Mouse (Mus musculus): Measurements from ENCODE around the gene Nfe2l1. TPM values are rescaled to one million over a fixed set of nuclear protein-coding genes. Genes with fewer than 3 reads are reported as not detected.

Gene Nfe2l1
- 222 TPM for polyA plus RNA-seq (2015; fragmentation: Illumina TruSeq; extraction: RNeasy Lipid Tissue Mini Kit (QIAGEN cat#74804); ENCODE audit: low read depth, low replicate concordance)

GRCm38 (mm10) chr11:96829813-96830538, at the start of gene Nfe2l1:
Nfe2l1 (minus strand) TSS chr11:96829968.

GRCm38 (mm10) chr11:96849681-96850467, 20.1 kb upstream of the Nfe2l1 start, which contains the start of gene Copz2:
Copz2 (plus strand) TSS chr11:96849870.

GRCm38 (mm10) chr11:96788871-96789795, 40.6 kb downstream of the Nfe2l1 start, which contains the start of gene Cbx1:
Cbx1 (plus strand) TSS chr11:96789127.

GRCm38 (mm10) chr11:96776968-96777962, 52.5 kb downstream of the Nfe2l1 start, which contains the start of gene Snx11:
Snx11 (minus strand) TSS chr11:96777559.

Other genes with a start within 250 kb of the Nfe2l1 start
- gene Snx11, start 52.4 kb downstream of the Nfe2l1 start, polyA plus RNA-seq (2015; fragmentation: Illumina TruSeq; extraction: RNeasy Lipid Tissue Mini Kit (QIAGEN cat#74804); ENCODE audit: low read depth, low replicate concordance) = 36.9 TPM
- gene Cbx1, start 40.8 kb downstream of the Nfe2l1 start, polyA plus RNA-seq (2015; fragmentation: Illumina TruSeq; extraction: RNeasy Lipid Tissue Mini Kit (QIAGEN cat#74804); ENCODE audit: low read depth, low replicate concordance) = 43.0 TPM
- gene Copz2, start 19.9 kb upstream of the Nfe2l1 start, polyA plus RNA-seq (2015; fragmentation: Illumina TruSeq; extraction: RNeasy Lipid Tissue Mini Kit (QIAGEN cat#74804); ENCODE audit: low read depth, low replicate concordance) = 11.5 TPM
- gene Cdk5rap3, start 86.5 kb upstream of the Nfe2l1 start, polyA plus RNA-seq (2015; fragmentation: Illumina TruSeq; extraction: RNeasy Lipid Tissue Mini Kit (QIAGEN cat#74804); ENCODE audit: low read depth, low replicate concordance) = 29.9 TPM
- not detected for gene Prr15l, start 98.1 kb upstream of the Nfe2l1 start, polyA plus RNA-seq (2015; fragmentation: Illumina TruSeq; extraction: RNeasy Lipid Tissue Mini Kit (QIAGEN cat#74804); ENCODE audit: low read depth, low replicate concordance)
- gene Pnpo, start 114.0 kb upstream of the Nfe2l1 start, polyA plus RNA-seq (2015; fragmentation: Illumina TruSeq; extraction: RNeasy Lipid Tissue Mini Kit (QIAGEN cat#74804); ENCODE audit: low read depth, low replicate concordance) = 53.9 TPM
- gene Sp2, start 153.0 kb upstream of the Nfe2l1 start, polyA plus RNA-seq (2015; fragmentation: Illumina TruSeq; extraction: RNeasy Lipid Tissue Mini Kit (QIAGEN cat#74804); ENCODE audit: low read depth, low replicate concordance) = 9.7 TPM
- 0.19 TPM for gene Sp6, start 183.4 kb upstream of the Nfe2l1 start, polyA plus RNA-seq (2015; fragmentation: Illumina TruSeq; extraction: RNeasy Lipid Tissue Mini Kit (QIAGEN cat#74804); ENCODE audit: low read depth, low replicate concordance)
- gene Scrn2, start 200.0 kb upstream of the Nfe2l1 start, polyA plus RNA-seq (2015; fragmentation: Illumina TruSeq; extraction: RNeasy Lipid Tissue Mini Kit (QIAGEN cat#74804); ENCODE audit: low read depth, low replicate concordance) = 5.4 TPM
- gene Lrrc46, start 211.4 kb upstream of the Nfe2l1 start, polyA plus RNA-seq (2015; fragmentation: Illumina TruSeq; extraction: RNeasy Lipid Tissue Mini Kit (QIAGEN cat#74804); ENCODE audit: low read depth, low replicate concordance) = 1.3 TPM
- 78.6 TPM for gene Mrpl10, start 211.6 kb upstream of the Nfe2l1 start, polyA plus RNA-seq (2015; fragmentation: Illumina TruSeq; extraction: RNeasy Lipid Tissue Mini Kit (QIAGEN cat#74804); ENCODE audit: low read depth, low replicate concordance)
- 9.9 TPM for gene Osbpl7, start 220.7 kb upstream of the Nfe2l1 start, polyA plus RNA-seq (2015; fragmentation: Illumina TruSeq; extraction: RNeasy Lipid Tissue Mini Kit (QIAGEN cat#74804); ENCODE audit: low read depth, low replicate concordance)